1 mouse cellular context compared by ENCODE assay signal in the genomic region with DNA sequence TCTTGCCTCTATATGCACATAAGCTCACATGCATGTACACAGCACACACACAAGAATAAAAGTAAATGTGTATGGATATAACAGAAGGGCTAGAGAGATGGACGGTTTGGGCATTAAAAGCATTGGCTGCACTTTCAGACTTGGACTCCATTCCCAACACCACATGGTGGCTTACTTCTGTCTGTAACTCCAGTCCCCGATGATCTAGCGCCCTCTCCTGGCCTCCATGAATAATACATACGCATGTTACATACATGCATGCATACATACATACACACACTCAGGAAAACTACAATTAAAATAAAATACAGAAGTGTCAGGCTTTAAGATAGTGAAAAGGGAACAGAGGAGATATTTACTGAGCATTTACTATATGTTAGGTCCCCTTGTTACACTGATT.
TF ChIP-seq lines count a peak whose summit lies in the region.

No protein-coding gene starts in this region.

TF ChIP-seq in MEL, 35 proteins besides CTCF, POLR2A, EP300 and RAD21 (continued from another document):
- TF ChIP-seq USF1 (IDR thresholded peaks at IDR 0.05; ENCODE audit: low read depth, low read length) (no peak), CHD2 (IDR thresholded peaks at IDR 0.05; ENCODE audit: low read length) (no peak), E2F4 (IDR thresholded peaks at IDR 0.05; ENCODE audit: borderline replicate concordance, low read depth, low read length) (no peak), ETS1 (IDR thresholded peaks at IDR 0.05; ENCODE audit: low read depth, low read length) (no peak), TCF12 (IDR thresholded peaks at IDR 0.05; ENCODE audit: low read depth, low read length) (no peak), ZMIZ1 (IDR thresholded peaks at IDR 0.05; ENCODE audit: low read depth, low read length) (no peak), SIN3A (IDR thresholded peaks at IDR 0.05; ENCODE audit: low read length) (no peak), MXI1 (IDR thresholded peaks at IDR 0.05; ENCODE audit: low read depth, low read length) (no peak), ZC3H11A (IDR thresholded peaks at IDR 0.05; ENCODE audit: low read depth, low read length) (peak; percentile 45), MAZ (IDR thresholded peaks at IDR 0.05; ENCODE audit: low read depth, low read length) (no peak), SMC3 (IDR thresholded peaks at IDR 0.05; ENCODE audit: low read depth, low read length) (peak; percentile 47), GATA1 (IDR thresholded peaks at IDR 0.05; ENCODE audit: low read depth, low read length) (no peak), USF2 (IDR thresholded peaks at IDR 0.05; ENCODE audit: borderline replicate concordance in 1 of 2, insufficient read depth in 1 of 2, low read depth in 1 of 2, low read length in 2 of 2) (no peak), POLR2AphosphoS2 (IDR thresholded peaks at IDR 0.05; ENCODE audit: low read length) (no peak)
